Mouse (Mus musculus): Measurements from ENCODE around the gene Mex3a. TPM values are rescaled to one million over a fixed set of nuclear protein-coding genes. Genes with fewer than 3 reads are reported as not detected.

The Mex3a gene
- polyA plus RNA-seq, 1 experiment from 2014 or later = 9.9 TPM

- H3K27ac ChIP-seq (replicated peaks) = no peak overlapping the region
- peaks cover 30% of the 10 kb centered on the region for H3K4me1 ChIP-seq
- H3K4me2 ChIP-seq = peak overlapping the region; percentile 85
- H3K4me3 ChIP-seq = peak overlapping the region; percentile 83
- peak overlapping the region; percentile 89 for H3K9ac ChIP-seq
- ATAC-seq (ENCODE audit: extremely low read depth, insufficient number of reproducible peaks, low FRiP score, low TSS enrichment) = no peak
- no peaks in the 10 kb centered on the region for H3K27me3 ChIP-seq (replicated peaks)
- peaks cover 19% of the 10 kb centered on the region for H3K36me3 ChIP-seq
- no peaks in the 10 kb centered on the region for H3K9me3 ChIP-seq
- 81% methylated on average over 4 of the region's 4 CpGs for WGBS
These were observed 19.4 kb downstream of the Mex3a start for GRCm38 (mm10) chr3:88551586-88551985.

- Histone ChIP-seq H3K4me3 (peak overlapping the region; percentile 83), H3K27ac (replicated peaks) (peak overlapping the region; percentile 97), H3K36me3 (peaks cover 25% of the 10 kb centered on the region), H3K9ac (peak overlapping the region; percentile 89), H3K27me3 (replicated peaks) (no peaks in the 10 kb centered on the region), H3K4me2 (peak overlapping the region; percentile 85), H3K4me1 (peaks cover 30% of the 10 kb centered on the region), H3K9me3 (no peaks in the 10 kb centered on the region)
- 21% methylated on average over 16 of the region's 16 CpGs for WGBS
- ATAC-seq (ENCODE audit: extremely low read depth, insufficient number of reproducible peaks, low FRiP score, low TSS enrichment) = no peak
These were observed 20.0 kb downstream of the Mex3a start for GRCm38 (mm10) chr3:88552082-88552645.

DNA sequence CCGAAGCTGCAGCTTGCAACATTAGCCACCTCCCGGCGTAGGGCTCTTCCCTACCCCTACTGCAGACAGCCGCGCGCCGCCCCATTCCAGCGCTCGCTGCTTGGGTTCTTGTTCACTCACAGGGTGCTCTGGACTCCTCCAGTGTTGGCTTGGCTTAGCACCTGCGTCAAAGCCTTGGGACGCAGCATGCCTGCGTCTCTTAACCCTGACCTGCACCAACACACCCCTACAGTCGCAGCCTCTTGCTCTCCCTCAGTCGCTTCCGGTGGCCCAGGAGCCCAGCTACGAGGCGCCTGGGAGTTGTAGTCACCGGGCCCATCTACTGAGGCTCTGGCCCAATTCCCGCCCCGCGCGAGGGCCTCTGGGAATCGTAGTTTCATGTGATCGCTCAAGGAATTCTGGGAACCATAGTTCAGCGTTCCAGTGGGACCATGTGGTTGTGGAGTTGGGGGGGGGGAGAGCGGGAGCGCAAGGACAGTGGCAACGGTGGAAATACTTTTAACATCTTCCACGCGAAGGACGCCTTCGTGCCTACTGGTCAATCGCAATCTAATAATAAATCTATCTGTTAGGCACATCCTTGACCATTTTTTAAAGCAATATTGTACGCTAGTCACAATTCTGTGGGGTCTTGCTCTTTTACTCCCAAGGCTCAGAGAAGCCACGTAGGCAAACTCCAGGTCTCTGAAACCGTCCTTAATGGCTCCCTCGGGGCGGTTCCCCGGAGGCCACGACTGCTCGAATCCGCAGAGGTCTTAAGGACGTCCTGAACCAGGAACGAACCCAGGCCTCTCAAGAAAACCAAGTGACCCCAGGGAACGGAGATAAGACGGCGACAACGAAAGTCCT lies 20.7 kb downstream of the Mex3a start, which contains the start of gene Lamtor2:
Lamtor2 (minus strand) TSS at position 399 of the 849 bp plus-strand sequence.
- WGBS = under 1% methylated on average over 48 of the region's 48 CpGs
- H3K27ac ChIP-seq (replicated peaks) = peak within 1 kb of the TSS; percentile 97
- ATAC-seq (ENCODE audit: extremely low read depth, insufficient number of reproducible peaks, low FRiP score, low TSS enrichment) = peak; percentile 81
- peak within 1 kb of the TSS; percentile 85 for H3K4me2 ChIP-seq
- no peaks in the 10 kb centered on the region for H3K27me3 ChIP-seq (replicated peaks)
- H3K4me3 ChIP-seq = peak within 1 kb of the TSS; percentile 83
- H3K4me1 ChIP-seq = peaks cover 30% of the 10 kb centered on the region
- peaks cover 32% of the 10 kb centered on the region for H3K36me3 ChIP-seq
- H3K9ac ChIP-seq = peak within 1 kb of the TSS; percentile 97
- H3K9me3 ChIP-seq = no peaks in the 10 kb centered on the region

DNA sequence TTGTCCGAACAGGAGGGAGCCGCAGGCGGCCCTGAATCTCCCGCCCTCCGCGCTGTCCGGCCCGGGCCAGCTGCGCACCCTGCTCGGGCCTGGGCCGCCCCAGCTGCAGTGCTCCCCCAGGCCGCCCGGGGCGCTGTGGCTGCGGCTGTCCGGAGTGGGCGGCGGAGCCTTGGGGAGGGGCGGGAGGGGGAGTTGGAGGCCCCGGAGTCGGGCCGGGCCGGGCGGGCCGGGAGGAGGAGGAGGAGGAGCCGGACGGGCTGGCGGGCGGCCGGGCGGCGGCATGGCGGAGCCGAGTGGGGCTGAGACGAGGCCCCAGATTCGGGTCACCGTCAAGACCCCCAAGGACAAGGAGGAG lies 21.3 kb downstream of the Mex3a start, which contains the start of gene Ubqln4:
Ubqln4 (plus strand) TSS at position 234 of the 355 bp plus-strand sequence.
- peak; percentile 89 for ATAC-seq (ENCODE audit: extremely low read depth, insufficient number of reproducible peaks, low FRiP score, low TSS enrichment)
- peaks cover 30% of the 10 kb centered on the region for H3K4me1 ChIP-seq
- peaks cover 38% of the 10 kb centered on the region for H3K36me3 ChIP-seq
- no peaks in the 10 kb centered on the region for H3K9me3 ChIP-seq
- peak within 1 kb of the TSS; percentile 83 for H3K4me3 ChIP-seq
- peak within 1 kb of the TSS; percentile 85 for H3K4me2 ChIP-seq
- H3K9ac ChIP-seq = peak within 1 kb of the TSS; percentile 97
- H3K27ac ChIP-seq (replicated peaks) = peak within 1 kb of the TSS; percentile 97
- under 1% methylated on average over 25 of the region's 37 CpGs for WGBS
- no peaks in the 10 kb centered on the region for H3K27me3 ChIP-seq (replicated peaks)

DNA sequence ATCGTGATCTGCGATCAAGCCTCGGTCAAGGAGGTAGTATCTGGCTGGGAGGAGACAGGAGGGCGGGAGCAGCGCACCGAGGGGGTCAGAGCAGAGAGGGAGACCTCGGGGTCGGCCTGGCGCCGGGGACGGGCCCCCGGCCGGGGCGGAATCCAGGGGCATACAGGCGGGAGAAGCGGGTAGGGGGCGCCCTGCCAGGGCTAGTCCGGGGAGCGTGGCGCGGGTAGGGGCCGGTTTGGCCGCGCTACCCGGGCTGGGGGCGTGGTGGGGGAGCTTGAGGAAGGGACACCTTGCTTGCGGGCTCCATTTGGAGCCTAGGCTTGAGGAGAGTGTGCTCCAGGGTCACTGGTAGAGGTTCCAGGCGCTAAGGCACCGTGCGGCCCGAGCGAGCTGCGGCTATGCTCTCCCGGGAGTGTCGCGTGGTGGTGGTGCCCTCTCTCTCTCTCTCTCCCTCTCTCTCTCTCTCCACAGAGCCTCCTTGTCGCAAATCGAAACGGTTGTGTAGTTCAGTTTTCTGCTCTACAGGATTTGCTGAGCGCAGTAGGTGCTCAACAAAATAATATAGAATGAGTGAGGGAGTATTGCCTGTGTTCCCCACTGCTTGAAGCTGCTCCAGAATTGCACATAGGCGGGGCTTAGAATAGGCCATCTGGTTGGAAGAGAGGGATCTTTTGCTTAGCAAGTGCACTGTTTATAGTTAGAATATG lies 21.8 kb downstream of the Mex3a start:
- no peaks in the 10 kb centered on the region for H3K9me3 ChIP-seq
- no peaks in the 10 kb centered on the region for H3K27me3 ChIP-seq (replicated peaks)
- ATAC-seq (ENCODE audit: extremely low read depth, insufficient number of reproducible peaks, low FRiP score, low TSS enrichment) = peak; percentile 8
- peaks cover 41% of the 10 kb centered on the region for H3K36me3 ChIP-seq
- WGBS = under 1% methylated on average over 41 of the region's 41 CpGs
- peak overlapping the region; percentile 83 for H3K4me3 ChIP-seq
- peak overlapping the region; percentile 97 for H3K9ac ChIP-seq
- H3K4me2 ChIP-seq = peak overlapping the region; percentile 85
- H3K27ac ChIP-seq (replicated peaks) = peak overlapping the region; percentile 97
- peaks cover 30% of the 10 kb centered on the region for H3K4me1 ChIP-seq

- Histone ChIP-seq H3K36me3 (peaks cover 50% of the 10 kb centered on the region), H3K27me3 (replicated peaks) (no peaks in the 10 kb centered on the region), H3K4me3 (peak overlapping the region; percentile 83; the same call in 1 of the 2 replicates), H3K27ac (replicated peaks) (no peak overlapping the region), H3K4me1 (peaks cover 30% of the 10 kb centered on the region), H3K9me3 (no peaks in the 10 kb centered on the region), H3K9ac (peak overlapping the region; percentile 97), H3K4me2 (peak overlapping the region; percentile 85)
- 88% methylated on average over 5 of the region's 5 CpGs for WGBS
- ATAC-seq (ENCODE audit: extremely low read depth, insufficient number of reproducible peaks, low FRiP score, low TSS enrichment) = no peak
These were observed 22.9 kb downstream of the Mex3a start for GRCm38 (mm10) chr3:88555069-88555605.

DNA sequence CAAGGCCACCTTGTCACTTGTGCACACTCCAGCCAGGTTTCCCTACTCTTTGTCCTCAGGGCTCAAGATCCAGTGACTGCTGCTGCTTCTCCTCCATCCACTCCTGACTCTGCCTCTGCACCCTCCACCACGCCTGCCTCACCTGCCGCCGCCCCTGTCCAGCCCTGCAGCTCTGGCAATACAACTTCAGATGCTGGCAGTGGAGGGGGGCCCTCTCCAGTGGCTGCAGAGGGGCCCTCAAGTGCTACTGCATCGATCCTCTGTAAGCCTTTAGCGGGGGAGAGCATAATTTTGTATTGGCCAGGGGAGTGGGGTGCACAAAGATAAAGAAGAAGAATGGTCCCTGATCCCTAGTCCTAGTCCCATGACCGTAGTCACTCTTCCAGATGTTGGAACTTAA lies 23.5 kb downstream of the Mex3a start:
- no peaks in the 10 kb centered on the region for H3K27me3 ChIP-seq (replicated peaks)
- H3K36me3 ChIP-seq = peaks cover 56% of the 10 kb centered on the region
- peak overlapping the region; percentile 97; the same call in 1 of the 2 replicates for H3K9ac ChIP-seq
- no peak overlapping the region for H3K27ac ChIP-seq (replicated peaks)
- no peak overlapping the region for H3K4me2 ChIP-seq
- H3K9me3 ChIP-seq = no peaks in the 10 kb centered on the region
- peaks cover 30% of the 10 kb centered on the region for H3K4me1 ChIP-seq
- 91% methylated on average over 6 of the region's 6 CpGs for WGBS
- no peak overlapping the region for H3K4me3 ChIP-seq
- ATAC-seq (ENCODE audit: extremely low read depth, insufficient number of reproducible peaks, low FRiP score, low TSS enrichment) = no peak

DNA sequence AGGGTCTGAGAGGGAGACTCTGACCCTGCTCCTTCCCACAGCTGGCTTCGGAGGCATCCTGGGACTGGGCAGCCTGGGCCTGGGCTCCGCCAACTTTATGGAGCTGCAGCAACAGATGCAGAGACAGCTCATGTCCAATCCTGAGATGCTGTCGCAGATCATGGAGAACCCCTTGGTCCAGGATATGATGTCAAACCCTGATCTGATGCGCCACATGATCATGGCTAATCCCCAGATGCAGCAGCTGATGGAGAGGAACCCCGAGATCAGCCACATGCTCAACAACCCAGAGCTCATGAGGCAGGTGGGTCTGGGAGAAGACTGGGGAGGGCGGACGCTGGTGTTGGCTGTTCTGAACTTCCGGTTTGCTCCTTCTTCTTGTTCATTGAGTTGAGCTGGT lies 24.4 kb downstream of the Mex3a start:
- Histone ChIP-seq H3K9ac (no peak overlapping the region; the same call in 1 of the 2 replicates), H3K4me3 (no peak overlapping the region), H3K27ac (replicated peaks) (no peak overlapping the region), H3K4me2 (no peak overlapping the region), H3K36me3 (peaks cover 65% of the 10 kb centered on the region), H3K27me3 (replicated peaks) (no peaks in the 10 kb centered on the region), H3K9me3 (no peaks in the 10 kb centered on the region), H3K4me1 (peaks cover 24% of the 10 kb centered on the region)
- ATAC-seq (ENCODE audit: extremely low read depth, insufficient number of reproducible peaks, low FRiP score, low TSS enrichment) = no peak
- WGBS = 91% methylated on average over 8 of the region's 8 CpGs

DNA sequence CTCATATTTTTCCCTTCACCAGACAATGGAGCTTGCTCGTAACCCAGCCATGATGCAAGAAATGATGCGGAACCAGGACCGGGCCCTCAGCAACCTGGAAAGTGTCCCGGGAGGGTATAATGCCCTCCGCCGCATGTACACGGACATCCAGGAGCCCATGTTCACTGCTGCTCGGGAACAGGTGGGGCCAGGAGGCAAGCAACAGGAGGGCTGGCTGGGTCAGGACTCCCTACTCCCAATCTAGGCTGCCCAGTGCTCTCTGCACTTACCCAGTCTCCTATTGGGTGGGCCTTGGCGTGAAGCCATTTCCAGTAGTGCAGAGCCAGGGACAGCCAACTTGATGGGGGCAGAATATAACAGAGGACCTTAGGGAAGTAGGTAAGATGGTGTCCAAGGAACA lies 27.4 kb downstream of the Mex3a start:
- H3K36me3 ChIP-seq = peaks cover 94% of the 10 kb centered on the region
- H3K9ac ChIP-seq = no peak overlapping the region
- no peaks in the 10 kb centered on the region for H3K27me3 ChIP-seq (replicated peaks)
- no peak for ATAC-seq (ENCODE audit: extremely low read depth, insufficient number of reproducible peaks, low FRiP score, low TSS enrichment)
- H3K4me3 ChIP-seq = no peak overlapping the region
- H3K4me1 ChIP-seq = peaks cover 12% of the 10 kb centered on the region
- H3K27ac ChIP-seq (replicated peaks) = no peak overlapping the region
- no peak overlapping the region for H3K4me2 ChIP-seq
- WGBS = 90% methylated on average over 9 of the region's 9 CpGs
- no peaks in the 10 kb centered on the region for H3K9me3 ChIP-seq

DNA sequence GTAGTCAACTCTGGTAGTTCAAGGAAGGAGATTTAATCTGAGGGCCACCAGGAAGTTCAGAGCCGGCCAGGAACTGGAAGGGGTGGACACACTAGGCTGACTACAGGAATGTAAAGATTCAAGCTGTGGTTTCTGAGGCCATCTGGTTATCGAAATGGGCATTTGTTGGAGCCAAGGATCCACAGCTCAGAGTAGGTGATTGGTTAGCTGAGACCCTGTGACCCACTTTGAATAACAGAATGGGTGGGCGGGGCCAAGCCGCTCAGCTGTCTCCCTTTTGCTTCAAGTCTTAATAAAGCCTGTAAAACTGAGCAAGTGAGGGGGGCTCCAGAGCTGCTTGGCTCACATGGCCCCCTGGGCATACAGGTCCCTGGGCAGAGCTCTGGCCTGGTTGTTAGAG lies 29.8 kb downstream of the Mex3a start:
- H3K27me3 ChIP-seq (replicated peaks) = no peaks in the 10 kb centered on the region
- H3K4me2 ChIP-seq = no peak overlapping the region
- no peak for ATAC-seq (ENCODE audit: extremely low read depth, insufficient number of reproducible peaks, low FRiP score, low TSS enrichment)
- 75% methylated on average over 4 of the region's 4 CpGs for WGBS
- H3K9me3 ChIP-seq = no peaks in the 10 kb centered on the region
- no peak overlapping the region for H3K4me3 ChIP-seq
- H3K27ac ChIP-seq (replicated peaks) = no peak overlapping the region
- peaks cover 100% of the 10 kb centered on the region for H3K36me3 ChIP-seq
- peaks cover 9% of the 10 kb centered on the region for H3K4me1 ChIP-seq
- H3K9ac ChIP-seq = no peak overlapping the region

GRCm38 (mm10) chr3:88563442-88563841 lies 31.2 kb downstream of the Mex3a start:
- WGBS = 74% methylated on average over 4 of the region's 4 CpGs
- H3K27ac ChIP-seq (replicated peaks) = no peak overlapping the region
- no peaks in the 10 kb centered on the region for H3K27me3 ChIP-seq (replicated peaks)
- H3K4me1 ChIP-seq = peaks cover 9% of the 10 kb centered on the region
- no peak overlapping the region for H3K4me2 ChIP-seq
- no peaks in the 10 kb centered on the region for H3K9me3 ChIP-seq
- H3K9ac ChIP-seq = no peak overlapping the region
- H3K36me3 ChIP-seq = peaks cover 100% of the 10 kb centered on the region
- ATAC-seq (ENCODE audit: extremely low read depth, insufficient number of reproducible peaks, low FRiP score, low TSS enrichment) = no peak
- H3K4me3 ChIP-seq = no peak overlapping the region
